Mouse (Mus musculus): ENCODE measurements around the gene Stab1.

DNA sequence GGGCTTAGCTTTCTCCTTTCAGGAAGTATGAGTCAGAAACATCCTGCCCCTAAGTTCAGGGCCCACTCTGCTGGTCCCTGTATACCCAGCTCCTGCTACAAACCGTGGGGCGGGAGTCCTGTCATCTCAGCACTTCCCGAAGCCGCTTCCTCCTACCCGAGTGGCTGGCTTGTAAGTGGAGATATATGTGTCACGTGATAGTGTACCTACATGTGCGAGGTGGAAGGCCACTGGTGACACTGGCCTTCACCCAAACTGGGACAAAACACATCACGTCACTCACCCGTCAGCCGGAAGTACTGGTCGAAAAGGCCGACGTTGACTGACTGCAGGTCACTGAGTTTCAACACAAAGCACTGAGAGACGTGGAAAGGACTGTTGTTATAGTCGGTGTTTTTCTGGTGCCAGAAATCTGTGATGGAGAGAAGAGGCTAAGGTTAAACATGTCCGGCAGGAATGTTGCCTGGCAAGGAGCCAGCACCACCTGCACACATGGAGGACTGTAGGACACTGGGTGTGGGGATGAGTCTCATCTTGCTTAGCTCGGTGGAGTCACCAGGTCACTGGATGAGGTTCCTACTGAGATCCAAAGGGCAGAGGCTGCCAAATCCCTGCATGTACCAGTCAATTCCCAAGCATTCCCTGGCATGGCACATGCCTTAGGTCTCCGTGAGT is 4.5 kb upstream of the Stab1 start:
- TF ChIP-seq NANOG (IDR thresholded peaks at IDR 0.05; ENCODE audit: borderline replicate concordance, low read length) = no peak
- no peak for TF ChIP-seq CTCF (conservative IDR thresholded peaks at IDR 0.05; ENCODE audit: low read length)

All from E14TG2a.4 (cell line).